Mouse (Mus musculus) erythroid progenitor cell, adult 5-6 weeks (primary cell): ENCODE measurements around the gene Pom121l2. TPM values are rescaled to one million over a fixed set of nuclear protein-coding genes. Genes with fewer than 3 reads are reported as not detected.

ENCODE experiments used
- ATAC-seq: replicated peaks from 2 replicates; pipeline ENCODE4 v1.8.0; 2016; ENCODE audit warnings: moderate number of reproducible peaks, mild to moderate bottlenecking, moderate TSS enrichment, inconsistent platforms; ENCODE audit not compliant: poor library complexity, low FRiP score, severe bottlenecking
- total RNA-seq, 2 experiments: library from RNA; stranded (forward) in 1 of 2; stranded (reverse) in 1 of 2; fragments of 150-400 nt in 1 of 2; fragments of 186-747, 209-891 nt in 1 of 2; gene quantifications; 2 replicates each; pipeline versions ENCODE4 v1.2.3 to v1.2.4; 2015 to 2017; ENCODE audit warnings: low replicate concordance in 2 of 2

Pom121l2 gene
- total RNA-seq, 2 experiments from 2014 or later = not detected

DNA sequence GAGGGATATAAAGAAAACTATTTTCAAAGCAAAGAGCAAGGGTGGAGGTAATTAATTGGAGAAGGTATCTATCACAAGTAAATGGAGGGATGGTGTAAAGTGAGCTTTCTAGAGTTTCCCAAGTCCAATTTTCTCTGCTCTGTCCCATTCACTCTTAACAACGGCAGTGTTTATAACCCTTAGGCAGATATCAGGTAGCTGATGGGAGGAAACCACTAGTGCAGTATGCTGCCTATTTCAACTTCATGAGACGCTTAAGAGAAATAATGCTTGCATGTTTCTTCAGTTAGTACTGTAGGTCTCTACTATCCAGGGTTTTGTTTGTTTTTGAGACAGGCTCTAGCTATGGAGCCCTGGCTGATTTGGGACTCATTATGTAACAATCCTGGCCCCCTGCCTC lies 56.4 kb downstream of the Pom121l2 start:
- no peak for ATAC-seq

Other genes starting within 250 kb of the Pom121l2 start
- 12.6 and 18.4 TPM in 2 replicates for gene Hist1h4j, start 246.1 kb upstream of the Pom121l2 start, total RNA-seq (2015; ENCODE audit: low replicate concordance)
- 900 and 1,530 TPM in 2 replicates for gene Hist1h4j, start 246.1 kb upstream of the Pom121l2 start, total RNA-seq (2017; ENCODE audit: low replicate concordance)
- 298 and 381 TPM in 2 replicates for gene Hist1h4k, start 230.7 kb upstream of the Pom121l2 start, total RNA-seq (2015; ENCODE audit: low replicate concordance)
- gene Hist1h4k, start 230.7 kb upstream of the Pom121l2 start, total RNA-seq (2017; ENCODE audit: low replicate concordance) = 3,827 and 6,951 TPM in 2 replicates
- gene Hist1h2ak, start 227.4 kb upstream of the Pom121l2 start, total RNA-seq (2015; ENCODE audit: low replicate concordance) = 480 and 792 TPM in 2 replicates
- gene Hist1h2ak, start 227.4 kb upstream of the Pom121l2 start, total RNA-seq (2017; ENCODE audit: low replicate concordance) = 4,887 and 6,345 TPM in 2 replicates
- gene Hist1h2bn, start 227.1 kb upstream of the Pom121l2 start, total RNA-seq (2015; ENCODE audit: low replicate concordance) = 1,688 and 1,944 TPM in 2 replicates
- gene Hist1h2bn, start 227.1 kb upstream of the Pom121l2 start, total RNA-seq (2017; ENCODE audit: low replicate concordance) = 6,530 and 7,011 TPM in 2 replicates
- gene Hist1h1b, start 200.6 kb upstream of the Pom121l2 start, total RNA-seq (2015; ENCODE audit: low replicate concordance) = 1,815 and 1,971 TPM in 2 replicates
- 4,746 and 7,405 TPM in 2 replicates for gene Hist1h1b, start 200.6 kb upstream of the Pom121l2 start, total RNA-seq (2017; ENCODE audit: low replicate concordance)
- 807 and 971 TPM in 2 replicates for gene Hist1h3i, start 197.8 kb upstream of the Pom121l2 start, total RNA-seq (2015; ENCODE audit: low replicate concordance)
- gene Hist1h3i, start 197.8 kb upstream of the Pom121l2 start, total RNA-seq (2017; ENCODE audit: low replicate concordance) = 793 and 862 TPM in 2 replicates
- gene Hist1h2an, start 194.0 kb upstream of the Pom121l2 start, total RNA-seq (2015; ENCODE audit: low replicate concordance) = 9.4 and 13.4 TPM in 2 replicates
- gene Hist1h2an, start 194.0 kb upstream of the Pom121l2 start, total RNA-seq (2017; ENCODE audit: low replicate concordance) = 1,681 and 2,099 TPM in 2 replicates
- gene Hist1h2bp, start 193.7 kb upstream of the Pom121l2 start, total RNA-seq (2015; ENCODE audit: low replicate concordance) = 31.0 and 96.0 TPM in 2 replicates
- 241 and 315 TPM in 2 replicates for gene Hist1h2bp, start 193.7 kb upstream of the Pom121l2 start, total RNA-seq (2017; ENCODE audit: low replicate concordance)
- 607 and 1,040 TPM in 2 replicates for gene Hist1h2bq, start 171.0 kb upstream of the Pom121l2 start, total RNA-seq (2015; ENCODE audit: low replicate concordance)
- 124 and 1,223 TPM in 2 replicates for gene Hist1h2bq, start 171.0 kb upstream of the Pom121l2 start, total RNA-seq (2017; ENCODE audit: low replicate concordance)
- 587 and 743 TPM in 2 replicates for gene Hist1h2ao, start 170.7 kb upstream of the Pom121l2 start, total RNA-seq (2015; ENCODE audit: low replicate concordance)
- 2,181 TPM in 1 of 2 replicates, not detected in the other for gene Hist1h2ao, start 170.7 kb upstream of the Pom121l2 start, total RNA-seq (2017; ENCODE audit: low replicate concordance)
- 328 and 512 TPM in 2 replicates for gene Hist1h4m, start 169.4 kb upstream of the Pom121l2 start, total RNA-seq (2015; ENCODE audit: low replicate concordance)
- gene Hist1h4m, start 169.4 kb upstream of the Pom121l2 start, total RNA-seq (2017; ENCODE audit: low replicate concordance) = 4,244 and 7,239 TPM in 2 replicates
- 169 and 258 TPM in 2 replicates for gene Hist1h4n, start 149.0 kb upstream of the Pom121l2 start, total RNA-seq (2015; ENCODE audit: low replicate concordance)
- gene Hist1h4n, start 149.0 kb upstream of the Pom121l2 start, total RNA-seq (2017; ENCODE audit: low replicate concordance) = 2,740 and 4,790 TPM in 2 replicates
- gene Hist1h2ap, start 147.7 kb upstream of the Pom121l2 start, total RNA-seq (2015; ENCODE audit: low replicate concordance) = 209 and 329 TPM in 2 replicates
- gene Hist1h2ap, start 147.7 kb upstream of the Pom121l2 start, total RNA-seq (2017; ENCODE audit: low replicate concordance) = 6,300 and 16,342 TPM in 2 replicates
- gene Hist1h2br, start 147.5 kb upstream of the Pom121l2 start, total RNA-seq (2015; ENCODE audit: low replicate concordance) = 696 and 939 TPM in 2 replicates
- gene Hist1h2br, start 147.5 kb upstream of the Pom121l2 start, total RNA-seq (2017; ENCODE audit: low replicate concordance) = 393 and 1,610 TPM in 2 replicates
- not detected in 2 replicates for gene Zfp184, start 36.1 kb upstream of the Pom121l2 start, total RNA-seq (2015; ENCODE audit: low replicate concordance)
- gene Zfp184, start 36.1 kb upstream of the Pom121l2 start, total RNA-seq (2017; ENCODE audit: low replicate concordance) = 1.3 TPM in 1 of 2 replicates, not detected in the other
- gene Prss16, start 28.5 kb downstream of the Pom121l2 start, total RNA-seq (2015; ENCODE audit: low replicate concordance) = 4.0 TPM in 1 of 2 replicates, not detected in the other
- gene Prss16, start 28.5 kb downstream of the Pom121l2 start, total RNA-seq (2017; ENCODE audit: low replicate concordance) = not detected in 2 replicates
- 4.6 TPM in 1 of 2 replicates, not detected in the other for gene Hist1h2ah, start 54.4 kb downstream of the Pom121l2 start, total RNA-seq (2015; ENCODE audit: low replicate concordance)
- gene Hist1h2ah, start 54.4 kb downstream of the Pom121l2 start, total RNA-seq (2017; ENCODE audit: low replicate concordance) = 2,615 and 4,600 TPM in 2 replicates
- 206 and 707 TPM in 2 replicates for gene Hist1h2bk, start 54.7 kb downstream of the Pom121l2 start, total RNA-seq (2015; ENCODE audit: low replicate concordance)
- 2,593 and 2,906 TPM in 2 replicates for gene Hist1h2bk, start 54.7 kb downstream of the Pom121l2 start, total RNA-seq (2017; ENCODE audit: low replicate concordance)
- gene Hist1h4i, start 60.2 kb downstream of the Pom121l2 start, total RNA-seq (2015; ENCODE audit: low replicate concordance) = 116 and 173 TPM in 2 replicates
- gene Hist1h4i, start 60.2 kb downstream of the Pom121l2 start, total RNA-seq (2017; ENCODE audit: low replicate concordance) = 364 and 489 TPM in 2 replicates
- gene Hist1h2ag, start 61.8 kb downstream of the Pom121l2 start, total RNA-seq (2015; ENCODE audit: low replicate concordance) = 142 and 172 TPM in 2 replicates
- gene Hist1h2ag, start 61.8 kb downstream of the Pom121l2 start, total RNA-seq (2017; ENCODE audit: low replicate concordance) = 3,967 and 4,951 TPM in 2 replicates
- gene Hist1h2bj, start 62.0 kb downstream of the Pom121l2 start, total RNA-seq (2015; ENCODE audit: low replicate concordance) = 153 and 245 TPM in 2 replicates
- 1,461 and 1,550 TPM in 2 replicates for gene Hist1h2bj, start 62.0 kb downstream of the Pom121l2 start, total RNA-seq (2017; ENCODE audit: low replicate concordance)
- gene Vmn1r188, start 103.2 kb downstream of the Pom121l2 start, total RNA-seq (2015; ENCODE audit: low replicate concordance) = not detected in 2 replicates
- 0.26 TPM in 1 of 2 replicates, not detected in the other for gene Vmn1r188, start 103.2 kb downstream of the Pom121l2 start, total RNA-seq (2017; ENCODE audit: low replicate concordance)
- gene Vmn1r189, start 124.6 kb downstream of the Pom121l2 start, total RNA-seq (2015; ENCODE audit: low replicate concordance) = 0.36 TPM in 1 of 2 replicates, not detected in the other
- not detected in 2 replicates for gene Vmn1r189, start 124.6 kb downstream of the Pom121l2 start, total RNA-seq (2017; ENCODE audit: low replicate concordance)
- gene Vmn1r191, start 202.8 kb downstream of the Pom121l2 start, total RNA-seq (2015; ENCODE audit: low replicate concordance) = not detected in 2 replicates
- not detected in 2 replicates for gene Vmn1r191, start 202.8 kb downstream of the Pom121l2 start, total RNA-seq (2017; ENCODE audit: low replicate concordance)
- gene Vmn1r192, start 209.9 kb downstream of the Pom121l2 start, total RNA-seq (2015; ENCODE audit: low replicate concordance) = not detected in 2 replicates
- gene Vmn1r192, start 209.9 kb downstream of the Pom121l2 start, total RNA-seq (2017; ENCODE audit: low replicate concordance) = not detected in 2 replicates
- gene Vmn1r193, start 242.0 kb downstream of the Pom121l2 start, total RNA-seq (2015; ENCODE audit: low replicate concordance) = not detected in 2 replicates
- gene Vmn1r193, start 242.0 kb downstream of the Pom121l2 start, total RNA-seq (2017; ENCODE audit: low replicate concordance) = not detected in 2 replicates